Mouse (Mus musculus) lung, postnatal 0 days (tissue): ENCODE measurements at regions not wholly inside any gene's neighbourhood (a gene's known extent, or its start where the extent isn't known, plus 50 kb on each side); places are given as distances from the start of the nearest gene placed in this dataset.

Source experiments
- ATAC-seq: fragments of 200-750 bp; cut with Nextera tagmentation; 2 replicates; pipeline ENCODE4 v1.8.0; 2017; ENCODE audit warnings: moderate library complexity
- DNase-seq: peaks from one replicate; pipeline ENCODE4 v3.0.0-alpha.2; 2016; ENCODE audit warnings: low spot score
- H3K27ac ChIP-seq: fragments of 300-500 bp; sonication (generic); 2 replicates; pipeline ENCODE4 v1.5.1; 2014; ENCODE audit warnings: antibody characterized with exemption, mild to moderate bottlenecking, low read length, mixed read lengths
- H3K27me3 ChIP-seq: fragments of 300-500 bp; sonication (generic); replicated peaks from 2 replicates; pipeline ENCODE4 v1.6.1; 2014; ENCODE audit warnings: low read length, mixed read lengths; ENCODE audit not compliant: insufficient read depth
- H3K36me3 ChIP-seq: fragments of 300-500 bp; sonication (generic); 2 replicates; pipeline ENCODE4 v1.6.1; 2014; ENCODE audit warnings: low read length, mixed read lengths; ENCODE audit not compliant: insufficient read depth
- H3K4me1 ChIP-seq: fragments of 300-500 bp; sonication (generic); 2 replicates; pipeline ENCODE4 v1.6.1; 2014; ENCODE audit warnings: antibody characterized with exemption, low read depth, low read length, mixed read lengths; ENCODE audit not compliant: insufficient read depth
- H3K4me2 ChIP-seq: fragments of 300-500 bp; sonication (generic); replicated peaks from 2 replicates; pipeline ENCODE4 v1.6.1; 2014; ENCODE audit warnings: low read depth, mild to moderate bottlenecking, low read length, moderate library complexity, mixed read lengths
- H3K4me3 ChIP-seq: fragments of 300-500 bp; sonication (generic); 2 replicates; pipeline ENCODE4 v1.5.1; 2014; ENCODE audit warnings: low read depth, low read length
- H3K9ac ChIP-seq: fragments of 300-500 bp; sonication (generic); replicated peaks from 2 replicates; pipeline ENCODE4 v1.6.1; 2014; ENCODE audit warnings: low read depth, mild to moderate bottlenecking
- H3K9me3 ChIP-seq: fragments of 300-500 bp; sonication (generic); 2 replicates; pipeline ENCODE4 v1.6.1; 2016; ENCODE audit warnings: low read length, mixed read lengths
- CTCF ChIP-seq: IDR thresholded peaks from 2 replicates; pipeline ENCODE4 v1.5.1; 2016; ENCODE audit warnings: antibody characterized with exemption, mild to moderate bottlenecking
- EP300 ChIP-seq: IDR thresholded peaks from 2 replicates; pipeline ENCODE4 v1.6.1; 2016; ENCODE audit warnings: antibody characterized with exemption, mild to moderate bottlenecking, control low read depth
- WGBS: fragments of 180-500 bp; shearing (Covaris S2); extraction: QIAGEN DNeasy Blood & Tissue Kit; methylation state at CpG from one replicate; pipeline ENCODE4 v1.1.7; 2014; 5-methylcytosine and 5-hydroxymethylcytosine counted together

DNA sequence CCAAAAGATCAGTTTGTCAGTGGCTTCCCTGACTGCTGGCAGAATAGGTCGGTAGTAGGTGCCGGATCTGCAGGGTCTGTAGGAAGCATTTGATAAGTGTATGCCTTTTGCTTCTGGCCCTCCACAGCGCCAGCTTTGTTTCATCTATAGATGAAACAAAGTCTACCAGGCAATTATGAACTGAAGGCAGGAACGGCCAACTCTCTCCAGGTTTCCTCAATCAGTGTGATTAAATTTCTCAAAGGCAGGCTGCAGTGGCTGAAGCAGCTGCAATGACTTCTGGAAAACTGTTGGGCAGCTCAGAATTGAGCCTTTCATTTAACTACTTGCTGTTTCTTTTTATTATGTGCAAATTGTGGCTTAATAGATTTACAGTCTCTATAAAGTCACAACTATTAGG, 1526.1 kb downstream of the 4930444P10Rik start:
- H3K36me3 ChIP-seq = no peaks in the 10 kb centered on the region
- DNase-seq (no peak), ATAC-seq (no peak)
- no peaks in the 10 kb centered on the region for H3K4me1 ChIP-seq
- H3K4me2 ChIP-seq = no peak overlapping the region
- H3K27ac ChIP-seq = no peak overlapping the region
- no peaks in the 10 kb centered on the region for H3K9me3 ChIP-seq
- TF ChIP-seq EP300 = no peak
- no peak for TF ChIP-seq CTCF
- H3K4me3 ChIP-seq = no peak overlapping the region
- H3K9ac ChIP-seq = no peak overlapping the region
- 82% methylated on average over 4 of the region's 4 CpGs for WGBS
- H3K27me3 ChIP-seq = no peaks in the 10 kb centered on the region

DNA sequence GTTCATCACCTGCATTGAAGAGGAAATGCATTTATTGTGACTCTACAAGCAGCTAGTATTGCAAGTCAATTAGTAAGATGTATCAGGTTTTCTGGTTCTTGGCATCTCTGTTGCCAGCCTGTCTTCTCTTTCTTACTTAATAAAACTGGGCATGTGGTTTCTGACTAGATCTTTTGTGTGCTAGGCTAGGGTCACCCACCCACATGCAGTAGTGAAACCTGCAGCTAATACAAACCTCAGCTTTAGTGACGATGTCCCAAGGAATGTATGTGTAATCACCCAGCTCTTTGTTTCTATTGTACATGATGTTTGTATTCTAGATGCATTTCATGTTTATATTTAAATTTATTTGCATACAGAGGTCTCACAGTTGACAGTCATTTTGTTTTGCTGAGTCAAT, 1526.7 kb downstream of the 4930444P10Rik start:
- Histone ChIP-seq H3K4me1 (no peaks in the 10 kb centered on the region), H3K9ac (no peak overlapping the region), H3K27ac (no peak overlapping the region), H3K9me3 (no peaks in the 10 kb centered on the region), H3K4me2 (no peak overlapping the region), H3K27me3 (no peaks in the 10 kb centered on the region), H3K36me3 (no peaks in the 10 kb centered on the region), H3K4me3 (no peak overlapping the region)
- no peak for ATAC-seq
- DNase-seq = no peak
- TF ChIP-seq CTCF (no peak), EP300 (no peak)
- WGBS = 73% methylated on average over 1 of the region's 1 CpGs
